8 mouse cellular contexts compared by ENCODE assay signal in genomic region chrX:50550297-50550696, GRCm38 (mm10).
DNase-seq lines count a peak whose midpoint lies in the region; ATAC-seq and TF ChIP-seq lines count a peak whose summit lies in the region.

No protein-coding gene starts in this region.

- H3K79me2 ChIP-seq in CH12.LX (replicated peaks; ENCODE audit: control insufficient read depth, extremely low read depth, insufficient read depth, poor library complexity, severe bottlenecking): no peaks in the 10 kb centered on the region

- H3K9ac ChIP-seq in CH12.LX (ENCODE audit: insufficient read depth, low read depth): peak overlapping the region; percentile 76
- no peak overlapping the region for H3K9ac ChIP-seq in embryonic facial prominence, embryonic 12.5 days
- no peak overlapping the region for H3K9ac ChIP-seq in hindbrain, embryonic 13.5 days
- no peak overlapping the region for H3K9ac ChIP-seq in liver, embryonic 14.5 days (replicated peaks)

- no peaks in the 10 kb centered on the region for H3K36me3 ChIP-seq in erythroblast, embryonic 14.5 days (ENCODE audit: control insufficient read depth)
- no peaks in the 10 kb centered on the region for H3K36me3 ChIP-seq in CH12.LX (replicated peaks in 1 of 2; ENCODE audit: control insufficient read depth in 1 of 2, insufficient read depth in 1 of 2, low read length in 1 of 2)
- no peaks in the 10 kb centered on the region for H3K36me3 ChIP-seq in embryonic facial prominence, embryonic 12.5 days
- no peaks in the 10 kb centered on the region; the same call in 1 of the 2 replicates for H3K36me3 ChIP-seq in hindbrain, embryonic 13.5 days
- no peaks in the 10 kb centered on the region for H3K36me3 ChIP-seq in liver, embryonic 14.5 days (replicated peaks; ENCODE audit: control insufficient read depth, insufficient read depth, low read depth)

- DNase-seq in CH12.LX (ENCODE audit: extremely low read depth): peak; percentile 77
- DNase-seq in liver, embryonic 14.5 days (ENCODE audit: low read depth in 3 of 3, low spot score in 3 of 3): peak in 1 of 3 experiments; percentile 16
- DNase-seq in ovary, postnatal 10 days (ENCODE audit: low spot score): peak; percentile 42
- no peak for DNase-seq in right cerebral cortex, postnatal 4 days

- H3K27ac ChIP-seq in CH12.LX (ENCODE audit: insufficient read depth, low read depth): peak overlapping the region; percentile 52; the same call in 1 of the 2 replicates
- no peak overlapping the region for H3K27ac ChIP-seq in embryonic facial prominence, embryonic 12.5 days
- H3K27ac ChIP-seq in hindbrain, embryonic 13.5 days: no peak overlapping the region
- no peak overlapping the region for H3K27ac ChIP-seq in liver, embryonic 14.5 days

- TF ChIP-seq CTCF in CH12.LX (conservative IDR thresholded peaks at IDR 0.05 in 1 of 2, IDR thresholded peaks at IDR 0.05 in 1 of 2; ENCODE audit: low read depth in 2 of 2, low read length in 2 of 2): peak; percentile 21 to 68; a peak in 3 of 4 replicates
- peak; percentile 25; the same call in 1 of the 2 replicates for TF ChIP-seq CTCF in liver, embryonic 14.5 days (IDR thresholded peaks at IDR 0.05; ENCODE audit: low read depth)

- no peak for ATAC-seq in erythroblast, adult 5-6 weeks (replicated peaks; ENCODE audit: low FRiP score, poor library complexity, severe bottlenecking)
- no peak for ATAC-seq in embryonic facial prominence, embryonic 12.5 days (ENCODE audit: insufficient number of reproducible peaks, insufficient read depth, low FRiP score, low TSS enrichment)
- ATAC-seq in hindbrain, embryonic 13.5 days (ENCODE audit: low FRiP score): no peak
- ATAC-seq in liver, embryonic 14.5 days (ENCODE audit: insufficient read depth): no peak

- no peaks in the 10 kb centered on the region for H3K4me1 ChIP-seq in erythroblast, embryonic 14.5 days (ENCODE audit: control insufficient read depth)
- peaks cover 0 to 4% of the 10 kb centered on the region in 2 experiments; a peak in 1 of 4 replicates for H3K4me1 ChIP-seq in CH12.LX (ENCODE audit: control insufficient read depth in 1 of 2, insufficient read depth in 2 of 2)
- H3K4me1 ChIP-seq in embryonic facial prominence, embryonic 12.5 days: no peaks in the 10 kb centered on the region
- H3K4me1 ChIP-seq in hindbrain, embryonic 13.5 days (replicated peaks): no peaks in the 10 kb centered on the region
- no peaks in the 10 kb centered on the region for H3K4me1 ChIP-seq in liver, embryonic 14.5 days (replicated peaks; ENCODE audit: control insufficient read depth in 2 of 2, insufficient read depth in 2 of 2, low read length in 1 of 2)

- TF ChIP-seq POLR2A in CH12.LX (IDR thresholded peaks at IDR 0.05; ENCODE audit: low read depth, low read length): peak; percentile 43

- dilution Hi-C loops in CH12.LX (cut with MboI; ENCODE audit: extremely low pct_ligation_motif_present, extremely low pct_unique_long_range_greater_than_20kb, low sequenced_read_pairs): no loop called here

- WGBS in embryonic facial prominence, embryonic 12.5 days: 57% methylated on average over 10 of the region's 10 CpGs
- WGBS in hindbrain, embryonic 13.5 days: 64% methylated on average over 10 of the region's 10 CpGs
- WGBS in liver, embryonic 14.5 days (ENCODE audit: insufficient replicate concordance): 44% methylated on average over 10 of the region's 10 CpGs

- peak; percentile 71 for TF ChIP-seq RAD21 in CH12.LX (IDR thresholded peaks at IDR 0.05; ENCODE audit: low read depth, low read length)

- peak overlapping the region; percentile 50; the same call in 1 of the 2 replicates for H3K4me2 ChIP-seq in CH12.LX (ENCODE audit: insufficient read depth, low read depth, poor library complexity, severe bottlenecking)
- peak overlapping the region; percentile 19 for H3K4me2 ChIP-seq in embryonic facial prominence, embryonic 12.5 days (replicated peaks)
- H3K4me2 ChIP-seq in hindbrain, embryonic 13.5 days: peak overlapping the region; percentile 37
- H3K4me2 ChIP-seq in liver, embryonic 14.5 days (ENCODE audit: low read depth): peak overlapping the region; percentile 25

- H3K27me3 ChIP-seq in erythroblast, embryonic 14.5 days (ENCODE audit: control insufficient read depth): no peaks in the 10 kb centered on the region
- no peaks in the 10 kb centered on the region for H3K27me3 ChIP-seq in CH12.LX (replicated peaks)
- H3K27me3 ChIP-seq in embryonic facial prominence, embryonic 12.5 days: no peaks in the 10 kb centered on the region
- H3K27me3 ChIP-seq in hindbrain, embryonic 13.5 days: no peaks in the 10 kb centered on the region
- no peaks in the 10 kb centered on the region for H3K27me3 ChIP-seq in liver, embryonic 14.5 days (ENCODE audit: control insufficient read depth, insufficient read depth, low read length)

- TF ChIP-seq EP300 in CH12.LX (IDR thresholded peaks at IDR 0.05; ENCODE audit: low read length): no peak
- no peak for TF ChIP-seq EP300 in liver, embryonic 14.5 days (IDR thresholded peaks at IDR 0.05; ENCODE audit: low read depth)

- no peaks in the 10 kb centered on the region for H3K9me3 ChIP-seq in erythroblast, embryonic 14.5 days (ENCODE audit: control insufficient read depth, low read length)
- H3K9me3 ChIP-seq in CH12.LX (replicated peaks; ENCODE audit: low read length): no peaks in the 10 kb centered on the region
- H3K9me3 ChIP-seq in embryonic facial prominence, embryonic 12.5 days: no peaks in the 10 kb centered on the region
- no peaks in the 10 kb centered on the region for H3K9me3 ChIP-seq in hindbrain, embryonic 13.5 days
- no peaks in the 10 kb centered on the region for H3K9me3 ChIP-seq in liver, embryonic 14.5 days (ENCODE audit: control insufficient read depth, low read length)

- peak overlapping the region; percentile 48 for H3K4me3 ChIP-seq in erythroblast, embryonic 14.5 days (replicated peaks)
- peak overlapping the region; percentile 54 to 57 (median 55) for H3K4me3 ChIP-seq in CH12.LX (replicated peaks in 1 of 3; ENCODE audit: low read depth in 2 of 3, low read length in 2 of 3, poor library complexity in 1 of 3)
- H3K4me3 ChIP-seq in embryonic facial prominence, embryonic 12.5 days: peak overlapping the region; percentile 27
- peak overlapping the region; percentile 37 for H3K4me3 ChIP-seq in hindbrain, embryonic 13.5 days
- H3K4me3 ChIP-seq in liver, embryonic 14.5 days (ENCODE audit: insufficient read depth in 1 of 2, low read depth in 2 of 2, low read length in 2 of 2): peak overlapping the region; percentile 15 to 64

- in situ Hi-C loops in CH12.LX (cut with MboI; ENCODE audit: low pct_ligation_motif_present, low pct_unique_long_range_greater_than_20kb, low sequenced_read_pairs): no loop called here

TF ChIP-seq in CH12.LX, 34 proteins besides CTCF, POLR2A, EP300 and RAD21:
- 0 out of 2 replicates have a peak, but pooled peaks have one; percentile 28 for TF ChIP-seq MYC (IDR thresholded peaks at IDR 0.05; ENCODE audit: low read depth, low read length)
- TF ChIP-seq KAT2A (IDR thresholded peaks at IDR 0.05; ENCODE audit: insufficient replicate concordance, low read length): no peak
- 0 out of 2 replicates have a peak, but pooled peaks have one; percentile 43 for TF ChIP-seq TBP (conservative IDR thresholded peaks at IDR 0.05; ENCODE audit: low read depth, low read length)
- peak; percentile 74 for TF ChIP-seq ZNF384 (IDR thresholded peaks at IDR 0.05; ENCODE audit: low read depth, low read length)
- TF ChIP-seq SMC3 (IDR thresholded peaks at IDR 0.05; ENCODE audit: low read depth, low read length): peak; percentile 60
- TF ChIP-seq ETS1 (conservative IDR thresholded peaks at IDR 0.05; ENCODE audit: low read depth, low read length): 0 out of 2 replicates have a peak, but pooled peaks have one; percentile 33
TF ChIP-seq in CH12.LX: peak in this region for 5.
